Mouse (Mus musculus): ENCODE measurements around the gene Aars2. TPM values are rescaled to one million over a fixed set of nuclear protein-coding genes. Genes with fewer than 3 reads are reported as not detected.

Aars2 gene
- polyA plus RNA-seq, 1 experiment = 9.8 TPM

DNA sequence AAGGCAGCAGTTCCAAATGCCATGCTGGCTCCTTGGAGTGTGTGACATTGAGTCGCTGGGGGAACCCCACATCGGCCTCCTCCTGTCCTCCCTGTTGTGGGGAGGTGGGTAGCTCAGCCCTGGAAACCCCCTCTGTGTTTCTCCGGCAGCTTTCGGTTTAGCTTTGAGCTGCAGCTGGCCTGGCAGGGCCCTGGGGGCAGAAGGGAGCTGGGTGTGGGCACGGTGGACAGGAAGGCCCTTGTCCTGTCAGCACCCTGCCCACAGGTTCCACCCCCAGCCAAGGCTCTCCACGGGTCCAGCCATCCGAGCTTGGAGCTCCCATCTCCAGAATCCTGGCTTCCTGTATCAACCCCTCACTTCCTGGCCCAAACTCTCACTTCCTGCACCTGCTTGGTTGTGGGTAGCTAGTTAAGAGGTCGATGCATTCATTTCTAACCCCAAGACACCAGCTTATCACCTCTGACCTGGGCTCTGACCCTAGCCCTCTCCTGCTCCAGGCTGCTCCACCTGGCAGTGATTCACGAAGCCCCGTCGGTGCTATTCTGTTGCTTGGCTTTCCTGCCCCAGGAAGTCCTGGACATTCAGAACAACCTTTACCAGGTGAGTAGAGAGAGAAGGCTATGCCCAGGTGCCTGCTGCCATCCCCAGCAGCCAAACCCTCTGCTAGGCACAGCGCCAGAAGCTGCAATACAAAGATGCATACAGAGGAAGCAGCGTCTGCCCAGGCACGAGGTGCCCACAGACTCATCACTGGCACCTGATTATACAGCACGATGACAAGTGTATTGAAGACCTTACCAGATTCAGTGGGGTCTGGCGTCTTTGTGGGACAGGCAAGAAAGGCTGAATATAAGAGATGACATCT lies 51.6 kb downstream of the Aars2 start:
- no peak for DNase-seq (ENCODE audit: low read depth)

DNA sequence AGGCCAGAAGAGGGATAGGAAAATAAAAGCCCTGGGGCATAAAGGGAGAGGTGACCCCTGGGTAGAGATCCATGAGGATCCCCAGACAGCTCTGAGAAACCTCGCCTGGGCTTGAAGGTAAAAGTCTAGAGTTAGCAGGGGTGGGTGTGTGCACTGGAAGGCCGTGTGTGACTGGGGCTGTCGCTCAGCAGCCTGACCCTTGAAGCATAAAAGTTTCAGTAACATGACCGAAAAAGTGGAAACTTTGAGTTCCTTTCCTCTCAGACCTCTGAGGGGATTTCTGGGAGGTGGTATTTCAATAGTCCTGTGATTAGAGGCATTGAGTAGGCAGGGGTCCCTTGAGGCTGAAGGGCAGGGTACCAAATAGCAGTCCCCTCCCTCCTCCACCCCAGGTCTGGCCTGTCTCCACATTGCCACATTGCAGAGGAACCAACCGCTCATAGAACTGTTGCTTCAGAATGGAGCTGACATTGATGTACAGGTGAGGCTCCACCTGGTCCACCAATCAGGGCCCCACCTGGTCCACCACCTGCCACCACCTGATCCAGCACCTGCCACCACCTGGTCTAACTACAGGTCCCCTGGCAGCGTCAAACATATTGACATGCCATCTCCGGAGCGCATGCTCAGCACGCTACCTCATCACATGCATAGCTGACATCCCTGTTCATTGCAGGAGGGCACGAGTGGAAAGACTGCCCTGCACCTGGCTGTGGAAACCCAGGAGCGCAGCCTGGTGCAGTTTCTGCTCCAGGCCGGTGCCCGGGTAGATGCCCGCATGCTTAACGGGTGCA lies 53.3 kb downstream of the Aars2 start:
- DNase-seq (ENCODE audit: low read depth) = no peak

DNA sequence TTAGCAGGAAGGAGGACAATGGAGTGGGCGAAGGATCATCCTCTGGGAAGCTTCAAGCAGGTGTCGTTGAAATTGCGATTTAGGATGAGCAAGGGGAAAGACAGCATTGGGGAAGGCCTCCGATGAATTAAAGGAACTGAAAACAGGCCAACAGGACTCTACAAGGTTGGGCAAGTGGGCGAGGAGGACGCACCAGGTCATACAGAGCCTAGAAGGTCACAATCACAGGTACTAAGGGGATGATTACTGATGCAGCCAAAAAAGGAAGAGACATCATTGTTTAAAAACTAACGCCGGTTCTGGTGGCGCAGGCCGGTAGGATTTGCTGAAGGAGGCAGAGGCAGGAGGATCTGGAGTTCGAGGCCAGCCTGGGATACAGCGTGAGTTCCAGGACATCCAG lies 56.6 kb downstream of the Aars2 start:
- no peak for DNase-seq (ENCODE audit: low read depth)

DNA sequence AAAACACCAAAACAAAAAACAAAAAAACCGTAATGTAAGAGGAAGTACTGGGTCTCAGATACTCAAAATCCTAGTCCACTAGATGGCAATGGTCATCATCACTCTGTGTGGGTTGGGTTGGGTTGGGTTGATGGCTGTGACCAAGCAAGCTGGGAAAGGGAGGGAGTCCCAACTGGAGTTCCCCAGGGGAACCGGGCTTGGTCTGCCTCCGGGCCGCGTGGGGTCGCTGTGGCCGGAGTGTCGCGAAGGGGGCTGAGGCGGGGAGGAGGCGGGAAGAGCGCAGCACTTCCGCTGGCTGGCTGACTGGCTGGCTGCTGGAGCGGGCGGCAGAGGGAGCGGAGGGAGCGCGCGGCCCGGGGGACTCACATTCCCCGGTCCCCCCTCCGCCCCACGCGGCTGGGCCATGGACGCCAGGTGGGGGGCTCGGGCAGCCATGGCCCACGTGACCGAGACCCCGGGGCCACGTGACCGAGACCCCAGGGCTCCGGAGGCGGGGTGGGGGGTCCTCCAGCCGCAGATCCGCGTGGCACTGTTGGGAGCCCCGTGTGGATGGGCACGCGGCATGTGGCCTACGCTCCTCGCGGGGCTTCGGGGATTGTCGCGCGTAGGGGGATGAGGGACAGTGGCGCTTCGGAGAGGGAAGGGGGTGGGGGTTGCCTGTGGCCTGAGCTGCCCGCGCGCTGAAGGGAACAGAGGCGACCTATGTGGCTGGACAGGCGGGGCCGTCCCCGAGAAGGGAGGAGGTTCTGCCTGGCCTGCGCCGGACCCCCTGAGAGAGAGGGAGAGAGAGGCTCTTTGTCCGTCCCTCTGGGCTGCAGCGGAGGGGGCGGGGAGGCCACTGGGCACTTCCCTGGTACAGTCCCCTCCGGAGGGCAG lies 57.3 kb downstream of the Aars2 start, which contains the start of gene Slc35b2:
Slc35b2 (plus strand) TSS at position 220 of the 876 bp plus-strand sequence.
- DNase-seq (ENCODE audit: low read depth) = no peak

DNA sequence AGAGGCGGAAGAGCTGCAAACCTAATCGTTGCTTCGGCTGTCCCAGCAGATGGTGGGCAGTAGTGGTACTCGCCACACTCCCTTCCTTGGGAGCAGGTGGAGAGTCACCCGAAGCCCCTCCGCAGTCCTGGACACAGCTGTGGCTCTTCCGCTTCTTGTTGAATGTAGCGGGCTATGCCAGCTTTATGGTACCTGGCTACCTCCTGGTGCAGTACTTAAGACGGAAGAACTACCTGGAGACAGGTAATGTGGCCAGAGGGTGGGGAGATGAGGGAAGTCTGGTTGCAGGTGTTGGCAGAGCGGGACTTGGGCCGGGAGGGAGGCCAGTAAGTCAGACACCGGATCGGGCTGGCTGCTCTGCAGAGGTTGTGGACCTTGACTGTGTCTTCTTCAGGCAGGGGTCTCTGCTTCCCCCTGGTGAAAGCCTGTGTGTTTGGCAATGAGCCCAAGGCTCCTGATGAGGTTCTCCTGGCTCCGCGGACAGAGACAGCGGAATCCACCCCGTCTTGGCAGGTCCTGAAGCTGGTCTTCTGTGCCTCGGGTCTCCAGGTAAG lies 58.0 kb downstream of the Aars2 start:
- no peak for DNase-seq (ENCODE audit: low read depth)

DNA sequence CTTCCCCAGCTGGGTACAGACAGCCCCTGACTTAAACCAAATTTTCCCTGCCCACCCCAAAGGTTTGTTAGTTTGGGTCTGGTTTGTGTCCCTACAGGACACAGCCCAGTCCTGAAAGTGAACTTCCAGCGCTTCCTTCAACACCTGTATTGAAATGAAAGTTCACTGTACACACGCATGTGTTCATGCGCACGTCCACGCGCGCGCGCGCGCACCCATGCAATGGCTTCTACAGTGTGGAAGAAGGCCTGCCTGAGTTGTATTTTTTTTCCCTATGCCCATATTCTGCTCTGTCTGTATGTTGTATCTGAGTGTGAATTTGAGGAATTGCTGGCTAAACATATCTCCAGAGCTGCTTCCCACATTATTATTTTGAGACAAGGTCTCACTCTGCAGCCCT lies 58.5 kb downstream of the Aars2 start:
- DNase-seq (ENCODE audit: low read depth) = no peak

DNA sequence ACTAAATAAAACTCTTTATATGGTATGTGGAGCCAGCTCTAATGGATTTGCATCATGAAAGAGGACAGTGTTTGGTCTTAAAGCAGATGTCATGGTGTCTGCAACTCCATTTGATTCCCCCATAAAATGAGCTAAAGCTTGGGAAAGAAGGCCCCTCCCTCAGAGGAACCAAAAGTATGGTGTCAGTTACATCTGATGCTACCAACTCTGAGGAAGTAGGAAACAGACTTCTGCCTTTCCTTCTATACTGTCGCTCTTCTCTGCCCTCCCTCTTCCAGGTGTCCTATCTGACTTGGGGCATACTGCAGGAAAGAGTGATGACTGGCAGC lies 59.4 kb downstream of the Aars2 start:
- DNase-seq (ENCODE audit: low read depth) = no peak

DNA sequence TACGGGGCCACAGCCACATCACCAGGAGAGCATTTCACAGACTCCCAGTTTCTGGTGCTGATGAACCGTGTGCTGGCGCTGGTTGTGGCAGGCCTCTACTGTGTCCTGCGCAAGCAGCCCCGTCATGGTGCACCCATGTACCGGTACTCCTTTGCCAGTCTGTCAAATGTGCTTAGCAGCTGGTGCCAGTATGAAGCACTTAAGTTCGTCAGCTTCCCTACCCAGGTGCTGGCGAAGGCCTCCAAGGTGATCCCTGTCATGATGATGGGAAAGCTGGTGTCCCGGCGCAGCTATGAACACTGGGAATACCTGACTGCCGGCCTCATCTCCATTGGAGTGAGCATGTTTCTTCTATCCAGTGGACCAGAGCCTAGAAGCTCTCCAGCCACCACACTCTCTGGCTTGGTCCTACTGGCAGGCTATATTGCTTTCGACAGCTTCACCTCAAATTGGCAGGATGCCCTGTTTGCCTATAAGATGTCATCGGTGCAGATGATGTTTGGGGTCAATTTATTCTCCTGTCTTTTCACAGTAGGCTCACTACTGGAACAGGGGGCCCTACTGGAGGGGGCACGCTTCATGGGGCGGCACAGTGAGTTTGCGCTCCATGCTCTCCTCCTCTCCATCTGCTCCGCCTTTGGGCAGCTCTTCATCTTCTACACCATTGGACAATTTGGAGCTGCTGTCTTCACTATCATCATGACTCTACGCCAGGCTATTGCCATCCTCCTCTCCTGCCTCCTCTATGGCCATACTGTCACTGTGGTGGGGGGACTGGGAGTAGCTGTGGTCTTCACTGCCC lies 59.9 kb downstream of the Aars2 start:
- no peak for DNase-seq (ENCODE audit: low read depth)

DNA sequence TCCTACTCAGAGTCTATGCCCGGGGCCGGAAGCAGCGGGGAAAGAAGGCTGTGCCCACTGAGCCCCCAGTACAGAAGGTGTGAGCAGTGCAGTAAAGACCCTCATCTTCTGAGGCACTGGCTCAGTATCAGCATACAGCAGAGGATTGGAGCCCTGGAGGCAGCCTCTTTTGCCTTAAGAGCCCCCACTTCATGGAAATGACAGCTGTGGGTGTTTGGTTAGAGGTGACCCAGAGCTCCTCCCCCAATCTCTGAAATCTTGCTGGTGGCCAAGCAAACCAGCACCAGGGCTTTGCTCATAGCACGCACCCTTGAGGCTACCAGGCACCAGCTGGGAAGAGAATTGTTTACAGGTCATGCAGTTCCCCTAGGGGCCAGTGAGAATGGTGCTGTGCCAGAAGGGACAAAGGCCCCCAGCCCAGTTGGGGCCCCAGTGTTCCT lies 60.5 kb downstream of the Aars2 start:
- no peak for DNase-seq (ENCODE audit: low read depth)

DNA sequence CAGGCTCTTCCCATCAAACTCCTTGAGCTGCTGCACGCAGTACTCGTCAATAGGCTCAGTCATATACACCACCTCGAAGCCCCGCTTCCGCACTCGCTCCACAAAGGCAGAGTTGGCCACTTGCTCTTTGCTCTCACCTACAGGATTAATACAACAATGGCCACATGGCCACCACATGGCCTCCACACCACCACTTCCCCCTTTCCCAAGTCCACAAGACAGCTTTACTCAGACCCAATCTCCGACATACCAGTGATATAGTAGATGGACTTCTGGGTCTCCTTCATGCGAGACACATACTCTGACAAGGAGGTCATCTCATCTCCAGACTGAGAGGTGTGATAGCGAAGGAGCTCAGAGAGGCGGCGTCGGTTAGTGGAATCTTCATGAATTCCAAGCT lies 62.3 kb downstream of the Aars2 start:
- no peak for DNase-seq (ENCODE audit: low read depth)

DNA sequence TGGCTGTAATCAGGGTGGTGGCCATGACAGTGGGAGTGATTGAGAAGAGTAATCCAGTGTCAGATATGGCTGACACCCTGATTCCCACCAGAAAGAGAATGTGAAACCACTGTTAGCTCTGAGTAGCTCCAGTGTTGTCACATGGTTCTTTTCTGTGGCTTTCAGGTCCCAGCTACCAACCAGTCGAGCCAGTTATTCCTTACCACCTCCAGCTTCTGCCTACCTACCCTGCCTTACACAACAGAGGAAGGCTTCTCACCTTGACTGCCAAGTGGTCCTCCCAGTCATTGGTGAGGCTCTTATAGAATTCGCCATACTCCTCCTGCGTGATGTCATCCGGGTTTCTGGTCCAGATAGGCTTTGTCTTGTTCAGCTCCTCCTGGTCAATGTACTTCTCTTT lies 63.4 kb downstream of the Aars2 start:
- DNase-seq (ENCODE audit: low read depth) = no peak

Other genes with a start within 250 kb of the Aars2 start
- 9.8 and 13.7 TPM in 2 replicates for gene Cdc5l, start 73.1 kb upstream of the Aars2 start, polyA plus RNA-seq (2012; rRNA removed)
- 0.19 and 0.35 TPM in 2 replicates for gene Spats1, start 31.4 kb upstream of the Aars2 start, polyA plus RNA-seq (2012; rRNA removed)
- gene Tcte1, start 16.6 kb downstream of the Aars2 start, polyA plus RNA-seq (2012; rRNA removed) = 1.8 and 4.0 TPM in 2 replicates
- gene Tmem151b, start 42.8 kb downstream of the Aars2 start, polyA plus RNA-seq (2012; rRNA removed) = 1.0 and 1.6 TPM in 2 replicates
- gene Nfkbie, start 48.9 kb downstream of the Aars2 start, polyA plus RNA-seq (2012; rRNA removed) = 5.0 and 6.1 TPM in 2 replicates
- gene Slc35b2, start 57.0 kb downstream of the Aars2 start, polyA plus RNA-seq (2012; rRNA removed) = 105 and 110 TPM in 2 replicates
- 514 and 597 TPM in 2 replicates for gene Hsp90ab1, start 66.4 kb downstream of the Aars2 start, polyA plus RNA-seq (2012; rRNA removed)
- gene Slc29a1, start 92.8 kb downstream of the Aars2 start, polyA plus RNA-seq (2012; rRNA removed) = 99.1 and 102 TPM in 2 replicates
- gene Mymx, start 95.3 kb downstream of the Aars2 start, polyA plus RNA-seq (2012; rRNA removed) = not detected in 2 replicates
- gene Capn11, start 152.5 kb downstream of the Aars2 start, polyA plus RNA-seq (2012; rRNA removed) = 0.15 and 0.36 TPM in 2 replicates
- gene Mrpl14, start 179.5 kb downstream of the Aars2 start, polyA plus RNA-seq (2012; rRNA removed) = 98.4 and 123 TPM in 2 replicates
- 64.0 and 70.2 TPM in 2 replicates for gene Tmem63b, start 180.1 kb downstream of the Aars2 start, polyA plus RNA-seq (2012; rRNA removed)
- gene 1600014C23Rik, start 227.0 kb downstream of the Aars2 start, polyA plus RNA-seq (2012; rRNA removed) = 0.98 and 1.2 TPM in 2 replicates